Mouse (Mus musculus): Measurements from ENCODE around the gene Rbfox2. TPM values are rescaled to one million over a fixed set of nuclear protein-coding genes. Genes with fewer than 3 reads are reported as not detected.

Rbfox2 gene
- 370 and 378 TPM in 2 replicates for polyA plus RNA-seq (2012; rRNA removed)

GRCm38 (mm10) chr15:77306547-77307261 lies at the start of gene Rbfox2:
Gene Rbfox2 (minus strand): TSS chr15:77307004.

GRCm38 (mm10) chr15:77050570-77050969 lies 256.2 kb downstream of the Rbfox2 start, which contains the start of gene Mb:
Gene Mb (minus strand): TSS chr15:77050670.

GRCm38 (mm10) chr15:77044597-77045320 lies 262.0 kb downstream of the Rbfox2 start, which contains the start of gene Apol6:
Gene Apol6 (plus strand): TSS chr15:77044729.

Other genes with a start within 250 kb of the Rbfox2 start
- gene Apol7a, start 92.1 kb upstream of the Rbfox2 start, polyA plus RNA-seq (2012; rRNA removed) = 0.14 and 0.19 TPM in 2 replicates
- gene Apol9a, start 104.1 kb upstream of the Rbfox2 start, polyA plus RNA-seq (2012; rRNA removed) = 0.28 and 0.67 TPM in 2 replicates
- 0.05 TPM in 1 of 2 replicates, not detected in the other for gene Apol7b, start 140.5 kb upstream of the Rbfox2 start, polyA plus RNA-seq (2012; rRNA removed)
- not detected in 2 replicates for gene Apol10a, start 170.0 kb upstream of the Rbfox2 start, polyA plus RNA-seq (2012; rRNA removed)
- gene Apol11a, start 201.3 kb upstream of the Rbfox2 start, polyA plus RNA-seq (2012; rRNA removed) = not detected in 2 replicates
- gene Apol7c, start 226.3 kb upstream of the Rbfox2 start, polyA plus RNA-seq (2012; rRNA removed) = not detected in 2 replicates

Data from central nervous system, embryonic 18 days (tissue).